Mouse (Mus musculus) CH12.LX (cell line): ENCODE results near the gene Nfkb2. TPM values are rescaled to one million over a fixed set of nuclear protein-coding genes. Genes with fewer than 3 reads are reported as not detected.

Source experiments
- DNase-seq: peaks from one replicate; pipeline ENCODE4 v3.0.0-alpha.2; 2013; ENCODE audit errors: extremely low read depth
- H3K27ac ChIP-seq: 2 replicates; pipeline ENCODE4 v1.5.1; 2012; ENCODE audit warnings: low read depth, mild to moderate bottlenecking, control low read depth, moderate library complexity; ENCODE audit not compliant: insufficient read depth
- H3K27me3 ChIP-seq: replicated peaks from 2 replicates; pipeline ENCODE3; 2012; ENCODE audit warnings: inconsistent platforms
- H3K36me3 ChIP-seq, 2 experiments: replicated peaks in 1 of 2; 2 replicates each; pipeline versions ENCODE3 to v1.6.1; 2012; ENCODE audit warnings: inconsistent platforms in 1 of 2, low read length in 1 of 2, mild to moderate bottlenecking in 1 of 2, mixed read lengths in 1 of 2, moderate library complexity in 1 of 2; ENCODE audit not compliant: control insufficient read depth in 1 of 2, insufficient read depth in 1 of 2
- H3K4me1 ChIP-seq, 2 experiments: 2 replicates each; pipeline ENCODE4 v1.6.1; 2012; ENCODE audit warnings: inconsistent platforms in 1 of 2, moderate library complexity in 1 of 2; ENCODE audit not compliant: insufficient read depth in 2 of 2, control insufficient read depth in 1 of 2
- H3K4me2 ChIP-seq: 2 replicates; pipeline ENCODE4 v1.6.1; 2012; ENCODE audit warnings: low read depth, mild to moderate bottlenecking, control low read depth; ENCODE audit not compliant: poor library complexity, insufficient read depth, severe bottlenecking
- H3K4me3 ChIP-seq, 3 experiments: fragments of 150-350 bp in 1 of 3; sonication (generic) in 1 of 3; replicated peaks in 1 of 3; 2 replicates each; pipeline versions ENCODE3 to v1.5.1; 2011 to 2012; ENCODE audit warnings: low read depth in 2 of 3, low read length in 2 of 3, mild to moderate bottlenecking in 2 of 3, moderate library complexity in 2 of 3, control low read depth in 1 of 3, improper control_type of control experiment in 1 of 3, inconsistent platforms in 1 of 3, mixed read lengths in 1 of 3; ENCODE audit not compliant: poor library complexity in 1 of 3
- H3K79me2 ChIP-seq: replicated peaks from 2 replicates; pipeline ENCODE4 v1.6.1; 2012; ENCODE audit warnings: mild to moderate bottlenecking, moderate library complexity; ENCODE audit not compliant: control insufficient read depth, poor library complexity, insufficient read depth, severe bottlenecking; ENCODE audit errors: extremely low read depth
- H3K9ac ChIP-seq: 2 replicates; pipeline ENCODE4 v1.6.1; 2012; ENCODE audit warnings: low read depth, mild to moderate bottlenecking, control low read depth, moderate library complexity; ENCODE audit not compliant: insufficient read depth
- H3K9me3 ChIP-seq: replicated peaks from 2 replicates; pipeline ENCODE3; 2012; ENCODE audit warnings: low read length, inconsistent platforms, mixed read lengths
- BHLHE40 ChIP-seq: IDR thresholded peaks from 2 replicates; pipeline ENCODE4 v1.6.1; 2011; ENCODE audit warnings: mild to moderate bottlenecking, low read depth, low read length, improper control_type of control experiment
- CTCF ChIP-seq, 2 experiments: IDR thresholded peaks in 1 of 2; conservative IDR thresholded peaks in 1 of 2; 2 replicates each; pipeline ENCODE4 v1.5.1; 2011 to 2012; ENCODE audit warnings: low read depth in 2 of 2, low read length in 2 of 2, improper control_type of control experiment in 1 of 2, inconsistent platforms in 1 of 2, mild to moderate bottlenecking in 1 of 2, moderate library complexity in 1 of 2
- E2F4 ChIP-seq: IDR thresholded peaks from 2 replicates; pipeline ENCODE4 v1.6.1; 2011; ENCODE audit warnings: low read depth, low read length, improper control_type of control experiment; ENCODE audit not compliant: insufficient replicate concordance
- ELF1 ChIP-seq: IDR thresholded peaks from 2 replicates; pipeline ENCODE4 v1.6.1; 2014; ENCODE audit warnings: low read depth, mild to moderate bottlenecking, inconsistent platforms, low read length, improper control_type of control experiment
- EP300 ChIP-seq: IDR thresholded peaks from 2 replicates; pipeline ENCODE4 v1.6.1; 2011; ENCODE audit warnings: low read length, improper control_type of control experiment
- ETS1 ChIP-seq: conservative IDR thresholded peaks from 2 replicates; pipeline ENCODE4 v1.6.1; 2012; ENCODE audit warnings: low read depth, mild to moderate bottlenecking, inconsistent platforms, low read length, improper control_type of control experiment, moderate library complexity
- HCFC1 ChIP-seq: IDR thresholded peaks from 2 replicates; pipeline ENCODE4 v1.6.1; 2012; ENCODE audit warnings: low read depth, mild to moderate bottlenecking, inconsistent platforms, low read length, improper control_type of control experiment
- IRF4 ChIP-seq: IDR thresholded peaks from 2 replicates; pipeline ENCODE4 v1.6.1; 2014; ENCODE audit warnings: low read depth, mild to moderate bottlenecking, inconsistent platforms, low read length, improper control_type of control experiment
- JUN ChIP-seq: IDR thresholded peaks from 2 replicates; pipeline ENCODE4 v1.6.1; 2011; ENCODE audit warnings: low read depth, mild to moderate bottlenecking, low read length, improper control_type of control experiment, moderate library complexity; ENCODE audit not compliant: insufficient read depth
- MAFK ChIP-seq: IDR thresholded peaks from 2 replicates; pipeline ENCODE4 v1.6.1; 2011; ENCODE audit warnings: low read length, improper control_type of control experiment; ENCODE audit not compliant: insufficient replicate concordance
- MAX ChIP-seq: IDR thresholded peaks from 2 replicates; pipeline ENCODE4 v1.6.1; 2011; ENCODE audit warnings: low read length, improper control_type of control experiment
- NELFE ChIP-seq: IDR thresholded peaks from 2 replicates; pipeline ENCODE4 v1.6.1; 2011; ENCODE audit warnings: low read depth, low read length, improper control_type of control experiment
- NRF1 ChIP-seq: IDR thresholded peaks from 2 replicates; pipeline ENCODE4 v1.6.1; 2014; ENCODE audit warnings: low read depth, mild to moderate bottlenecking, inconsistent platforms, low read length, improper control_type of control experiment, moderate library complexity
- POLR2A ChIP-seq: IDR thresholded peaks from 2 replicates; pipeline ENCODE4 v1.6.1; 2011; ENCODE audit warnings: low read depth, mild to moderate bottlenecking, improper control_type of control experiment, low read length
- POLR2AphosphoS2 ChIP-seq: IDR thresholded peaks from 2 replicates; pipeline ENCODE4 v1.6.1; 2011; ENCODE audit warnings: low read depth, low read length, improper control_type of control experiment
- RCOR1 ChIP-seq: conservative IDR thresholded peaks from 2 replicates; pipeline ENCODE4 v1.6.1; 2012; ENCODE audit warnings: low read depth, mild to moderate bottlenecking, inconsistent platforms, low read length, improper control_type of control experiment
- TBP ChIP-seq: conservative IDR thresholded peaks from 2 replicates; pipeline ENCODE4 v1.6.1; 2011; ENCODE audit warnings: low read depth, low read length, improper control_type of control experiment
- USF1 ChIP-seq: IDR thresholded peaks from 2 replicates; pipeline ENCODE4 v1.6.1; 2014; ENCODE audit warnings: low read depth, mild to moderate bottlenecking, inconsistent platforms, low read length, improper control_type of control experiment
- USF2 ChIP-seq: conservative IDR thresholded peaks from 2 replicates; pipeline ENCODE4 v1.6.1; 2011; ENCODE audit warnings: low read depth, low read length, improper control_type of control experiment
- ZC3H11A ChIP-seq: IDR thresholded peaks from 2 replicates; pipeline ENCODE4 v1.6.1; 2012; ENCODE audit warnings: low read depth, mild to moderate bottlenecking, inconsistent platforms, low read length, improper control_type of control experiment
- ZKSCAN1 ChIP-seq: IDR thresholded peaks from 2 replicates; pipeline ENCODE4 v1.6.1; 2012; ENCODE audit warnings: low read depth, inconsistent platforms, low read length, improper control_type of control experiment, borderline replicate concordance
- ZNF384 ChIP-seq: IDR thresholded peaks from 2 replicates; pipeline ENCODE4 v1.6.1; 2012; ENCODE audit warnings: low read depth, low read length, improper control_type of control experiment, inconsistent platforms
- dilution Hi-C: fragments of 300-500 bp; cut with MboI; formaldehyde crosslinking; loops from 2 replicates; pipeline ENCODE4 v1.14.3; 2020; ENCODE audit warnings: low sequenced_read_pairs; ENCODE audit not compliant: extremely low pct_unique_long_range_greater_than_20kb, extremely low pct_ligation_motif_present
- in situ Hi-C: fragments of 300-500 bp; cut with MboI; formaldehyde crosslinking; loops from 3 replicates; pipeline ENCODE4 v1.14.3; 2019; ENCODE audit warnings: low sequenced_read_pairs, low pct_ligation_motif_present, low pct_unique_long_range_greater_than_20kb, mixed read lengths
- polyA plus RNA-seq: library from polyadenylated mRNA; unstranded; fragments of >175 nt; gene quantifications from 2 replicates; pipeline ENCODE4 v1.2.1, GENCODE M21; 2012; ENCODE audit warnings: low read depth; ENCODE audit not compliant: insufficient read length
- total RNA-seq, 2 experiments: library from RNA; depleted of rRNA; stranded (reverse); fragments of 300-350 nt in 1 of 2; fragments of >200 nt in 1 of 2; gene quantifications; 2 replicates each; pipeline ENCODE4 v1.2.3; 2012 to 2014

The Nfkb2 gene
- total and polyA plus RNA-seq, 3 experiments, result 44.3 to 71.7 (median 64.8) TPM

DNA sequence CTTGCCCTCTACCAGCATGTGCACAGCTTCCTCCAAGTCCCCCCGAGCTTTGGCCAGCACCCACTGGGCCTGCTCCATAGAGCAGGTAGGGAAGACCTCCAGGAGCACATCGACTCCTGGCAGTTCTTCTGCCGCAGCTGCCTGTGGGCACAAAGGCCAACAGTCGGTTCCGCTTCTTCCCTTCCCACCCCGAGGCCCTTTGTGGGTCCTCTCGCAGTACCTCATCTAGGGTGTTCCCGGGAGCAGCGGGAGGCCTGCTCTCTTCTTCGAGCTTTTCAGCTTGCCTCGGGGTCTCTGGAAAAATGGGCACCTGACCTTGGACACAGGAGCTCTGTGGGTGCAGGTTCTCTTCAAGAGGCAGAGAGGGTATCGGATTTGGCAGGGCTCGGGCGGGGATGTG lies 27.2 kb downstream of the Nfkb2 start:
- DNase-seq, result no peak
- dilution Hi-C loops, result no loop called here
- TF ChIP-seq ZC3H11A, result no peak
- no peak for TF ChIP-seq NRF1
- TF ChIP-seq CTCF (conservative IDR thresholded peaks at IDR 0.05 in 1 of 2, IDR thresholded peaks at IDR 0.05 in 1 of 2; ENCODE audit: low read depth in 2 of 2, low read length in 2 of 2), result no peak
- no peak for TF ChIP-seq NELFE
- TF ChIP-seq ELF1, result no peak
- no peak for TF ChIP-seq USF2
- TF ChIP-seq TBP, result no peak
- TF ChIP-seq ZNF384, result no peak
- TF ChIP-seq E2F4, result no peak
- TF ChIP-seq JUN, result no peak
- no peak for TF ChIP-seq USF1
- TF ChIP-seq IRF4, result no peak
- no peak for TF ChIP-seq ETS1
- no peak for TF ChIP-seq HCFC1
- no peak for TF ChIP-seq MAX
- TF ChIP-seq POLR2AphosphoS2, result no peak
- TF ChIP-seq MAFK, result no peak
- TF ChIP-seq BHLHE40, result no peak
- TF ChIP-seq EP300, result no peak
- TF ChIP-seq, all 38 proteins: peak for 0

DNA sequence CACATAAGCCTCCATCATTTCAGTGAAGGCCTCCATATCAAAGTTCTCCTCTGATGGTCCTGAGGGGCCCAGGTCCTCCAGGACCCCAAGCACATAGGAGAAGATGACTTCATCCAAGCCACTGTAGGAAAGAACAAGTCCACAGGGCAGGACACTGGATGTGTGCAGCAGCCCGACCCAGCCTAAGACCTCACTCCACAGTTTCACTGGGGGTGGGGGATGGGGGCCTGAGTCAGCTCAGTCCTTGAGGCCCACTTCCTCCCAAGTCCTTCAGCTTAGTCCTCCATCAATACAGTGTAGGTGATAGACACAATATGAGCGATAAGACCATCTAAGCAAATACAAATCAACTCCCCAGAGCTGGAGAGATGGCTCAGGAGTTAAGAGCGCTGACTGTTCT lies 27.8 kb downstream of the Nfkb2 start:
- in situ Hi-C loops (no loop called here), dilution Hi-C loops (no loop called here)
- H3K27me3 ChIP-seq, result peaks cover 2% of the 10 kb centered on the region
- no peak for DNase-seq
- peaks cover 9 to 54% of the 10 kb centered on the region in 2 experiments for H3K4me1 ChIP-seq
- peaks cover 22 to 51% of the 10 kb centered on the region in 2 experiments for H3K36me3 ChIP-seq
- no peak overlapping the region for H3K27ac ChIP-seq
- H3K4me2 ChIP-seq, result no peak overlapping the region
- H3K4me3 ChIP-seq, result no peak overlapping the region
- H3K9me3 ChIP-seq, result no peaks in the 10 kb centered on the region
- no peak overlapping the region for H3K9ac ChIP-seq
- no peaks in the 10 kb centered on the region for H3K79me2 ChIP-seq
- no peak for TF ChIP-seq ZC3H11A
- no peak for TF ChIP-seq E2F4
- TF ChIP-seq NRF1, result no peak
- no peak for TF ChIP-seq POLR2AphosphoS2
- no peak for TF ChIP-seq ZKSCAN1
- no peak for TF ChIP-seq POLR2A
- TF ChIP-seq RCOR1, result no peak

More for the DNA sequence above, 27.2 kb downstream of the Nfkb2 start:
- no peak overlapping the region for H3K4me3 ChIP-seq
- peaks cover 12 to 54% of the 10 kb centered on the region in 2 experiments for H3K4me1 ChIP-seq
- no peaks in the 10 kb centered on the region for H3K79me2 ChIP-seq
- no peak overlapping the region for H3K4me2 ChIP-seq
- H3K9me3 ChIP-seq, result no peaks in the 10 kb centered on the region
- in situ Hi-C loops, result no loop called here
- no peak overlapping the region for H3K9ac ChIP-seq
- peaks cover 22 to 50% of the 10 kb centered on the region in 2 experiments for H3K36me3 ChIP-seq
- H3K27me3 ChIP-seq, result peaks cover 8% of the 10 kb centered on the region
- H3K27ac ChIP-seq, result no peak overlapping the region
